Comparison of ENCODE assay signal across 22 mouse cellular contexts in genomic region chr12:70459546-70459945, GRCm38 (mm10). TPM values are rescaled to one million over a fixed set of nuclear protein-coding genes. Genes with fewer than 3 reads are reported as not detected.
DNase-seq lines count a peak whose midpoint lies in the region; ATAC-seq and TF ChIP-seq lines count a peak whose summit lies in the region.
"Had no signal": no experiment of that assay in that cellular context is flagged by ENCODE, and none has a peak within 500 bp of the region (broad histone marks: within the 10 kb centered on the region; RNA-seq: fewer than 3 reads in every experiment).

No protein-coding gene starts in this region.

- H3K4me2 ChIP-seq in heart, embryonic 12.5 days = no peak overlapping the region
- H3K4me2 ChIP-seq in heart, postnatal 0 days (ENCODE audit: low read depth, low read length) = no peak overlapping the region
- no peak overlapping the region for H3K4me2 ChIP-seq in liver, postnatal 0 days (ENCODE audit: low read depth, low read length)

- DNase-seq in heart, adult 2 months = peak in 1 of 2 experiments; percentile 24
- no peak for DNase-seq in heart, postnatal 0 days (ENCODE audit: low spot score)
- DNase-seq in heart, adult 11 months = no peak
- peak; percentile 30 to 55 for DNase-seq in heart, postnatal 10 days
- DNase-seq in heart, postnatal 36 days = no peak
- DNase-seq in liver, adult 2 months (ENCODE audit: extremely low read depth, low read depth, low spot score) = peak; percentile 94
- DNase-seq in liver, postnatal 0 days = no peak
- DNase-seq: adrenal gland, adult 2 months; adrenal gland, adult 8-10 months; adrenal gland, postnatal 10 days; adrenal gland, postnatal 14 days; adrenal gland, postnatal 25 days; adrenal gland, postnatal 36 days; B cell, adult 2 months; cerebellum, adult 11 months; cerebellum, adult 11-12 months had no signal

- 0 out of 2 replicates have a peak, but pooled peaks have one; percentile 44 for TF ChIP-seq EP300 in heart, adult 2 months (IDR thresholded peaks at IDR 0.05; ENCODE audit: insufficient read depth, low read depth, low read length)
- no peak for TF ChIP-seq EP300 in heart, postnatal 0 days (IDR thresholded peaks at IDR 0.05; ENCODE audit: low read depth)
- no peak for TF ChIP-seq EP300 in liver, postnatal 0 days (IDR thresholded peaks at IDR 0.05; ENCODE audit: low read depth)

- no peak overlapping the region for H3K4me3 ChIP-seq in heart, adult 2 months
- no peak overlapping the region for H3K4me3 ChIP-seq in heart, embryonic 12.5 days
- no peak overlapping the region for H3K4me3 ChIP-seq in heart, postnatal 0 days (ENCODE audit: low read depth, low read length)
- no peak overlapping the region for H3K4me3 ChIP-seq in liver, adult 2 months (ENCODE audit: insufficient read depth, low read depth, low read length)
- no peak overlapping the region for H3K4me3 ChIP-seq in liver, postnatal 0 days (ENCODE audit: low read depth, low read length)

- intact Hi-C loops in heart, adult 2 months (cut with DNase I) = no loop called here
- intact Hi-C loops in heart, postnatal 10 days (cut with DNase I) = no loop called here
- intact Hi-C loops in heart, postnatal 36 days (cut with DNase I) = loop anchor here (10.0 kb wide), 1 partner anchor 675 kb away; the partner anchor contains the start of genes 2700049A03Rik and Timm9

- no peak overlapping the region; the same call in 1 of the 2 replicates for H3K27ac ChIP-seq in heart, adult 2 months
- H3K27ac ChIP-seq in heart, embryonic 12.5 days (ENCODE audit: poor library complexity, severe bottlenecking) = no peak overlapping the region
- H3K27ac ChIP-seq in heart, postnatal 0 days (ENCODE audit: low read depth) = peak overlapping the region; percentile 35; the same call in 1 of the 2 replicates
- peak overlapping the region; percentile 57; the same call in 1 of the 2 replicates for H3K27ac ChIP-seq in liver, adult 2 months (replicated peaks; ENCODE audit: insufficient read depth, low read depth, low read length)
- H3K27ac ChIP-seq in liver, postnatal 0 days (ENCODE audit: low read depth) = no peak overlapping the region

- no peaks in the 10 kb centered on the region for H3K27me3 ChIP-seq in heart, adult 2 months (ENCODE audit: control insufficient read depth, insufficient read depth, low read length)
- no peaks in the 10 kb centered on the region for H3K27me3 ChIP-seq in heart, embryonic 12.5 days (replicated peaks)
- H3K27me3 ChIP-seq in heart, postnatal 0 days (ENCODE audit: control insufficient read depth, insufficient read depth, low read length) = no peaks in the 10 kb centered on the region
- no peaks in the 10 kb centered on the region for H3K27me3 ChIP-seq in liver, adult 2 months (ENCODE audit: control insufficient read depth, insufficient read depth, low read length)
- H3K27me3 ChIP-seq in liver, postnatal 0 days (ENCODE audit: insufficient read depth, low read length) = no peaks in the 10 kb centered on the region
- H3K27me3 ChIP-seq: CH12.LX, Patski had no signal

- no peak overlapping the region for H3K9ac ChIP-seq in heart, adult 2 months (ENCODE audit: low read depth, low read length)
- no peak overlapping the region for H3K9ac ChIP-seq in heart, embryonic 12.5 days
- no peak overlapping the region for H3K9ac ChIP-seq in heart, postnatal 0 days (replicated peaks; ENCODE audit: low read depth, low read length)
- no peak overlapping the region for H3K9ac ChIP-seq in liver, adult 2 months (ENCODE audit: low read depth, low read length)
- H3K9ac ChIP-seq in liver, postnatal 0 days (replicated peaks) = no peak overlapping the region

- no peaks in the 10 kb centered on the region for H3K9me3 ChIP-seq in heart, embryonic 12.5 days (replicated peaks)
- H3K9me3 ChIP-seq in heart, postnatal 0 days (replicated peaks; ENCODE audit: control insufficient read depth, low read length) = no peaks in the 10 kb centered on the region
- H3K9me3 ChIP-seq in liver, postnatal 0 days (ENCODE audit: low read length) = no peaks in the 10 kb centered on the region
- H3K9me3 ChIP-seq: G1E had no signal

- no peak for TF ChIP-seq CTCF in heart, adult 2 months (IDR thresholded peaks at IDR 0.05)
- no peak for TF ChIP-seq CTCF in heart, postnatal 0 days (IDR thresholded peaks at IDR 0.05; ENCODE audit: low read depth)
- no peak for TF ChIP-seq CTCF in liver, adult 2 months (IDR thresholded peaks at IDR 0.05; ENCODE audit: low read depth, low read length)
- TF ChIP-seq CTCF in liver, postnatal 0 days (IDR thresholded peaks at IDR 0.05; ENCODE audit: low read depth) = no peak

- no peak for TF ChIP-seq POLR2A in heart, adult 2 months (IDR thresholded peaks at IDR 0.05; ENCODE audit: insufficient read depth, low read depth, low read length)
- no peak for TF ChIP-seq POLR2A in liver, adult 2 months (IDR thresholded peaks at IDR 0.05; ENCODE audit: extremely low read depth, insufficient read depth, low read length)

- peaks cover 42% of the 10 kb centered on the region for H3K36me3 ChIP-seq in heart, adult 2 months (ENCODE audit: control insufficient read depth, insufficient read depth, low read length)
- peaks cover 48% of the 10 kb centered on the region for H3K36me3 ChIP-seq in heart, embryonic 12.5 days
- peaks cover 38% of the 10 kb centered on the region for H3K36me3 ChIP-seq in heart, postnatal 0 days (replicated peaks; ENCODE audit: control insufficient read depth, insufficient read depth, low read length)
- H3K36me3 ChIP-seq in liver, adult 2 months (ENCODE audit: control insufficient read depth, insufficient read depth, low read length) = peaks cover 23% of the 10 kb centered on the region
- peaks cover 45% of the 10 kb centered on the region for H3K36me3 ChIP-seq in liver, postnatal 0 days (replicated peaks; ENCODE audit: insufficient read depth, low read length)

- WGBS in heart, adult 2 months = 58% methylated on average over 1 of the region's 1 CpGs
- 90% methylated on average over 1 of the region's 1 CpGs for WGBS in heart, embryonic 12.5 days
- 75% methylated on average over 1 of the region's 1 CpGs for WGBS in heart, postnatal 0 days
- 31% methylated on average over 1 of the region's 1 CpGs for WGBS in liver, adult 2 months
- WGBS in liver, postnatal 0 days (ENCODE audit: insufficient replicate concordance) = 70% methylated on average over 1 of the region's 1 CpGs

- ATAC-seq in heart, embryonic 12.5 days (ENCODE audit: insufficient number of reproducible peaks, low FRiP score) = no peak
- no peak for ATAC-seq in heart, postnatal 0 days (ENCODE audit: insufficient read depth, low read depth)
- ATAC-seq in liver, postnatal 0 days = no peak
- ATAC-seq: activated CD4-positive, CD25-positive, alpha-beta regulatory T cell, adult 4 months; CD4-positive, CD25-positive, alpha-beta regulatory T cell, adult 4 months; Patski had no signal

- no peaks in the 10 kb centered on the region; the same call in none of the 2 replicates for H3K4me1 ChIP-seq in heart, adult 2 months (ENCODE audit: control insufficient read depth, insufficient read depth, low read length)
- peaks cover 5% of the 10 kb centered on the region; the same call in 1 of the 2 replicates for H3K4me1 ChIP-seq in heart, embryonic 12.5 days (replicated peaks)
- peaks cover 7% of the 10 kb centered on the region for H3K4me1 ChIP-seq in heart, postnatal 0 days (ENCODE audit: control insufficient read depth, insufficient read depth)
- peaks cover 8% of the 10 kb centered on the region; the same call in 1 of the 2 replicates for H3K4me1 ChIP-seq in liver, adult 2 months (ENCODE audit: control insufficient read depth, insufficient read depth, low read length)
- peaks cover 8% of the 10 kb centered on the region for H3K4me1 ChIP-seq in liver, postnatal 0 days (ENCODE audit: insufficient read depth)

- H3K79me2 ChIP-seq in heart, adult 2 months (replicated peaks; ENCODE audit: control insufficient read depth, insufficient read depth, low read length) = peaks cover 1% of the 10 kb centered on the region; the same call in 1 of the 2 replicates
- peaks cover 3% of the 10 kb centered on the region; the same call in 1 of the 2 replicates for H3K79me2 ChIP-seq in liver, adult 2 months (ENCODE audit: control insufficient read depth, insufficient read depth, low read length)

RNA-seq across cellular contexts. Expression of gene Tmx1, which starts 6.7 kb away (rescaled TPM):
- 10 to 100 TPM; 37.9 to 41.4 TPM for total RNA-seq in heart, adult 2 months (2021)
- 16.1 and 39.2 TPM in 2 replicates for polyA plus RNA-seq in heart, adult 2 months (2012; rRNA removed)
- 87.6 and 92.4 TPM in 2 replicates for polyA plus RNA-seq in heart, embryonic 12.5 days (2016; fragmentation: Nextera tagmentation; extraction: Ambion mirVana)
- total RNA-seq in heart, postnatal 0 days (2014; rRNA removed; ENCODE audit: low replicate concordance) = 42.9 and 57.4 TPM in 2 replicates
- polyA plus RNA-seq in heart, postnatal 0 days (2015; fragmentation: Nextera tagmentation; extraction: Ambion mirVana) = 69.8 and 80.4 TPM in 2 replicates
- 10 to 100 TPM; 45.9 to 49.2 TPM for total RNA-seq in heart, postnatal 10 days (2021)
- total RNA-seq in heart, postnatal 36 days (2021) = 10 to 100 TPM; 37.7 to 38.6 TPM
- total RNA-seq in liver, adult 2 months (2014; rRNA removed) = 33.8 and 41.9 TPM in 2 replicates
- 6.5 and 7.0 TPM in 2 replicates for polyA plus RNA-seq in liver, adult 2 months (2012; rRNA removed)
- 62.2 and 72.1 TPM in 2 replicates for polyA plus RNA-seq in liver, postnatal 0 days (2015; fragmentation: Nextera tagmentation; extraction: Ambion mirVana)

Comparison
In these comparisons a context has a peak if more than half of its experiments do, and no peak if none do; other contexts are left out.
1. DNase-seq: peak in heart, postnatal 10 days (2 of 2) and liver, adult 2 months (single experiment); none in heart, postnatal 0 days (single experiment), heart, adult 11 months (single experiment), heart, postnatal 36 days (0 of 2) and liver, postnatal 0 days (single experiment).
2. H3K27ac ChIP-seq: peak in heart, postnatal 0 days (single experiment) and liver, adult 2 months (single experiment); none in heart, adult 2 months (single experiment), heart, embryonic 12.5 days (single experiment) and liver, postnatal 0 days (single experiment).